Mouse (Mus musculus): ENCODE results near the gene Ccnyl1. TPM values are rescaled to one million over a fixed set of nuclear protein-coding genes. Genes with fewer than 3 reads are reported as not detected.

The Ccnyl1 gene
- polyA plus RNA-seq, 1 experiment from 2014 or later = 6.6 TPM

GRCm38 (mm10) chr1:64732637-64733200 is 42.5 kb downstream of the Ccnyl1 start:
- Histone ChIP-seq H3K4me3 (no peak overlapping the region), H3K4me1 (peaks cover 23% of the 10 kb centered on the region), H3K36me3 (no peaks in the 10 kb centered on the region), H3K9ac (no peak overlapping the region), H3K9me3 (no peaks in the 10 kb centered on the region), H3K27ac (no peak overlapping the region), H3K4me2 (replicated peaks) (0 out of 2 replicates have a peak overlapping the region, but pooled peaks have one; percentile 6), H3K27me3 (peaks cover 49% of the 10 kb centered on the region)
- no peak for ATAC-seq (ENCODE audit: insufficient number of reproducible peaks, insufficient read depth, low FRiP score, low TSS enrichment)
- 52% methylated on average over 7 of the region's 7 CpGs for WGBS

DNA sequence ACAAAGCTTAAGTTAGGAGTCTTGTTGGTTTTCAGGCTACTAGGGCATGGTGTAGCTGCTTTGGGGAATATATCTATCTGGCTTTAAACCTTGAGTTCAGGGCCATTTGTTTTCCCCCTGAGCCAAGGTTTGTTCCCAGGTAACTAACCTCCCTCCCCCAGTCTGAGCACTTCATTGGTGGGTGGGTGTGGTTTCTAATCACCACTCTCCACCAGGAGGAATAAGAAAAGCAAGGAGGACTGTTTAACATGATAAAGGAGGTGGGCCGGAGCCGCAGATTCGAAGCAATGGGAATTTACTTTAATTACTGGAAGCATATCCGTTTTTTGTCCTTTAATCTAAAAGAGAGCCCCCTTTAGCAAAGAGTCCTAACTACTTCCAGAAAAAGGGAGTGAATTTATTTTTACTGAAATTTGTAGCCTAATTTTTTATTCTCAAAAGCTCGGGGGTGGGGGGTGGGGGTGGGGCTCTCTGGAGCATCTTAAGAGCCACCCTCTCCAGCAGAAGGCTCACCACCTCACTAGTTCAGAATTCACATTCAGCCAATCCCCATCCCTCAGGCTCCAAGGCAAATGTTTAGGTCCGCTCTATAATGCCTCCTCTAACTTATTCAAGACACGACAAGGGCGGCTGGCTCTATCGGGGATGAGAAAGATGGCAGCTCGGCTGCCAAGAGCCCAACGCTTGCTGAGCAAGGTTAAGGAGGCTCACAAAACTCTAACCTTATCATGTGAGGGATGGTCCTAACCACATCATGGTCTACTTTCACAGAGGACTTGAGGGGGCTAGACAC is 43.4 kb downstream of the Ccnyl1 start:
- Histone ChIP-seq H3K9ac (no peak overlapping the region), H3K4me1 (peaks cover 28% of the 10 kb centered on the region), H3K36me3 (no peaks in the 10 kb centered on the region), H3K27ac (no peak overlapping the region), H3K4me3 (peak overlapping the region; percentile 13; the same call in 1 of the 2 replicates), H3K4me2 (replicated peaks) (peak overlapping the region; percentile 92; the same call in 1 of the 2 replicates), H3K9me3 (no peaks in the 10 kb centered on the region), H3K27me3 (peaks cover 49% of the 10 kb centered on the region)
- 27% methylated on average over 11 of the region's 11 CpGs for WGBS
- ATAC-seq (ENCODE audit: insufficient number of reproducible peaks, insufficient read depth, low FRiP score, low TSS enrichment) = no peak

GRCm38 (mm10) chr1:64734771-64735750 is 44.8 kb downstream of the Ccnyl1 start:
- H3K4me1 ChIP-seq = peaks cover 32% of the 10 kb centered on the region
- WGBS = 37% methylated on average over 58 of the region's 58 CpGs
- H3K4me2 ChIP-seq (replicated peaks) = peak overlapping the region; percentile 92
- no peaks in the 10 kb centered on the region for H3K36me3 ChIP-seq
- no peak for ATAC-seq (ENCODE audit: insufficient number of reproducible peaks, insufficient read depth, low FRiP score, low TSS enrichment)
- peaks cover 55% of the 10 kb centered on the region for H3K27me3 ChIP-seq
- H3K27ac ChIP-seq = no peak overlapping the region
- peak overlapping the region; percentile 66 for H3K4me3 ChIP-seq
- H3K9ac ChIP-seq = peak overlapping the region; percentile 65
- no peaks in the 10 kb centered on the region for H3K9me3 ChIP-seq

DNA sequence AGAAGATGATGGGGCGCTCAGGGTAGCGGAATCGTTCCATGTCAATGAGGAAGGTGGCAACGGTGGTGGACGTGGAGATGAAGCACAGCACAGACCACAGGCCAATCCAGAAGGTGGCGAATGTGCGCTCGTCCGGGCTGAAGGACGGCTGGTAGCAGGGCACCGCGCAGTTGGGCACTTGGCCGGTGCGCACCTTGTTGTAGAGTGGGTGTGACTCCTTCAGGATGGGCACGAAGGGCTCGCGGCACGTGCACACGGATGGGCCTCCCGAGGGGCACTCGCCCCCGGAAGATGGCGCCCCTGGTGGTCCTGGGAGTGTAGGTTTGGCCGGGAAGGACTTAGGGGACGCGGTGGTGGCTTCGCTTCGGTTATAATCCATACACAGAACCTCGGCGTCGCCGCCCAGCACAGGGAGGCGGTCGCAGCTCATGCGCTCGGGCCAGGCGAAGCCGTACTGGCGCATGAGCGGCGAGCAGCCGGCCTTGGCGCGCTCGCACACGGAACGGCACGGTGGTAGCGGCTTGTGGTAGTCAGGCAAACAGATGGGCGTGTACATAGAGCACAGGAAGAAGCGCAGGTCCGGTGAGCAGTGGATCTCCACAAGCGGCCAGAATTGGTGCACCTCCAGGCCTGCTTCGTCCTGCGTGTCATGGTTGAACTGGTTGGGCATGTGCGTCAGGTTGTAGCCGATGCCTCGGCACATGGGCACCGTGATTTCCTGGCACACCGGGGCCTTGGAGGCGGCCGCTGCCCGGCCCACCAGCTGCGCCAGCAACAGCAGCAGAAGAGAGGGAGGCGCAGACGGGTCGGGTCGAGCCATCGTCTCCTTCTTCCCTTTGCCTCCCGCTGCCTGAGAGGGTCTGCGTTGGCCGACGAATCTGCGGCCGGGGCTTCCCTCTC is 45.8 kb downstream of the Ccnyl1 start:
- peaks cover 32% of the 10 kb centered on the region for H3K4me1 ChIP-seq
- no peak for ATAC-seq (ENCODE audit: insufficient number of reproducible peaks, insufficient read depth, low FRiP score, low TSS enrichment)
- peak overlapping the region; percentile 92 for H3K4me2 ChIP-seq (replicated peaks)
- no peaks in the 10 kb centered on the region for H3K36me3 ChIP-seq
- H3K27me3 ChIP-seq = peaks cover 55% of the 10 kb centered on the region
- H3K9ac ChIP-seq = peak overlapping the region; percentile 65
- H3K27ac ChIP-seq = no peak overlapping the region
- H3K4me3 ChIP-seq = peak overlapping the region; percentile 66
- 9% methylated on average over 75 of the region's 75 CpGs for WGBS
- no peaks in the 10 kb centered on the region for H3K9me3 ChIP-seq

DNA sequence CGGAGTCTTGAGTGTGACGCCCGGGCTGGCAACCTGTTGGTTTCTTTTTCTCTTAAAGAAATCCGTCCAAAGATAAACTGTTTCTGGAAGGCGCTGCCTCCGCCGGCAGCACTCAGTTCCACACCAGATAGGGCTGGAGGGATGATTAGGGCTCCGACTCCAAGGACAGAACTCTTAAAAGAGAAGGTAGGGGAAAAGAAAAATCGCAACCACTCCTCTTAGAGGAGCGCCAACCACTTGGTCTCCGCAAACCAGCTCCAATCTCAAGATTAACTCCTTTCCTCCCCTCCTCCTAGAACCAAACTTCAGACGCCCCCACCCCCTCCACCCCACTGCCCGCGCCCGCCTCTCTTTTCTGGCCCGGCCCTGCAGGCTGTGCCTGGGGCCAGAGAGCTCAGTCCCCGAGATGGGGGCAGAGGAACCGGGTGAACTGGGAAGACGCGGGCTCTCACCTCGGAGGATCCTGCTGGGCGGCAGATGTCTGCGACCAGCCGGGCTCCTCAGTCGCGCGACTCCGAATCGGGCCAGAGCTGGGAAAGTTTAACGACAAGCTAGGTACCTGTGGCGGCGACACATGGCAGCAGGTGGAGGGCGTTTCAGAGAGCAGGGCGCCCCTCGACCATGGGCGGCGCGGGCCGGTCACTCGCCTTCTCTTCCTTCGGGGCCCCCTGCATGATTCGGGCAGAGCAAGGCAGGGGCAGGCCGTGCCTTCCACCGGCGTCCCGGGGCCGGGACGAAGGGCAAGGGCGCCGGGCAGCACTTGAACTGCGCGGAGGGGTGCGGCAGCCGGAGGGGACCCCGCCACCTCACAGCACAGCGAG is 46.6 kb downstream of the Ccnyl1 start:
- H3K9ac ChIP-seq = peak overlapping the region; percentile 65
- 0 out of 2 replicates have a peak overlapping the region, but pooled peaks have one; percentile 63 for H3K27ac ChIP-seq
- H3K4me2 ChIP-seq (replicated peaks) = peak overlapping the region; percentile 92
- H3K4me3 ChIP-seq = peak overlapping the region; percentile 66
- peaks cover 32% of the 10 kb centered on the region for H3K4me1 ChIP-seq
- H3K27me3 ChIP-seq = peaks cover 49% of the 10 kb centered on the region
- no peaks in the 10 kb centered on the region for H3K36me3 ChIP-seq
- no peak; the same call in 1 of the 2 replicates for ATAC-seq (ENCODE audit: insufficient number of reproducible peaks, insufficient read depth, low FRiP score, low TSS enrichment)
- no peaks in the 10 kb centered on the region for H3K9me3 ChIP-seq
- under 1% methylated on average over 56 of the region's 56 CpGs for WGBS

DNA sequence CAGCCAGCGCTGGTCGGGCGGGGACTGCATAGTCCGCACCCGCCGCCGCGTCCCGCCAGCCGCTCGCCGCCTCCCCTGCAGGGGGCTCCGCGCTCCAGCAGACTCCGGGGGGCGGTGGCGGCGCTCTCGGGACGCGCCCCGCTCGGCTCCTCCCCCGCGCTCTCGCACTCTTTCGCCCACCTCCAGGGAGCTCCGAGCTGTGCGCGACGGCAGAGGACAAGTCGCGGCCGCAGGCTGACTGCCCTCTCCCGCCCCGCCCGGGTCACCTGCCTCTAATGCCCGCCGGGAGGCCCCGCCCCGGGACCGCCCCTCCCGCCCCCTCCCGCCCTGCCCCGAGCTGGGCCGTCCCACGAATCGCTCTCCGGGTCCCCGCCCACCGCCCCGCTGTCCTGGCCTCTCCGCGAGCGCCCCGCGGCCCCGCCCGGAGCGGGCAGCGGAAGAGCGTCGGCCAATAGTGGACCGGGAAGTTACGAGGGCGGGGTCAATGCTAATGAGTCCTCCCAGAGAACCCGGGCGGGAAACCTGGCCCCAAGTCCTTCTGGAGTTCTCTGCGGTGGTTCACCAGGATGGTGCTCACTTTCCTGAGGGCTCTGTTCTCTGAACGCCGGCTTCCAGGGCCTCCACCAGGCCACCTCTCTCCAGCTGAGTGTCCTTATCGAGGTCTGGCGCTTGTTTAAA is 47.4 kb downstream of the Ccnyl1 start, which contains the start of gene Fzd5:
Fzd5 (minus strand) TSS at position 250 of the 678 bp plus-strand sequence.
- H3K27ac ChIP-seq = peak within 1 kb of the TSS; percentile 63; the same call in 1 of the 2 replicates
- under 1% methylated on average over 62 of the region's 73 CpGs for WGBS
- peaks cover 32% of the 10 kb centered on the region for H3K4me1 ChIP-seq
- ATAC-seq (ENCODE audit: insufficient number of reproducible peaks, insufficient read depth, low FRiP score, low TSS enrichment) = peak; percentile 92
- H3K4me2 ChIP-seq (replicated peaks) = peak within 1 kb of the TSS; percentile 92
- no peaks in the 10 kb centered on the region for H3K36me3 ChIP-seq
- no peaks in the 10 kb centered on the region for H3K9me3 ChIP-seq
- peaks cover 46% of the 10 kb centered on the region for H3K27me3 ChIP-seq
- peak within 1 kb of the TSS; percentile 65 for H3K9ac ChIP-seq
- peak within 1 kb of the TSS; percentile 66 for H3K4me3 ChIP-seq

DNA sequence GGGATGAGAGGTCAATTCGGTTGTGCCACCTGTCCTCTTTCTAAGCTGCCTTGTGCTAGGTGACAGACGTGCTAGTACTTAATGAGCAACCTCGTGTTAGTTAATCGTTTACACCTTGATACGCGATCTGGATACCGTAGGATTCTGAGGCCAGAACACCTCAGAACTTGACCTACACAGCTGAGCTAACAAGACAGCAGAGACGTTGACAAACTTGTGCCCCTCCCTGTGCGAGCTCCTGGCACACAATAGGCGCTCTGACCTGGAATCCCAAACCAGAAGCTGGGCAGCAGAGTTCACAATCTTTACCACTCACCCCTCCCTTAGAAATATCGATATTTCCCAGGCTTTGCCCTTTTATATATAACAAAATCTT is 47.9 kb downstream of the Ccnyl1 start:
- Histone ChIP-seq H3K4me3 (peak overlapping the region; percentile 66), H3K36me3 (no peaks in the 10 kb centered on the region), H3K4me1 (peaks cover 32% of the 10 kb centered on the region), H3K9ac (0 out of 2 replicates have a peak overlapping the region, but pooled peaks have one; percentile 24), H3K27ac (no peak overlapping the region), H3K27me3 (peaks cover 44% of the 10 kb centered on the region), H3K9me3 (no peaks in the 10 kb centered on the region), H3K4me2 (replicated peaks) (peak overlapping the region; percentile 92)
- under 1% methylated on average over 11 of the region's 11 CpGs for WGBS
- no peak for ATAC-seq (ENCODE audit: insufficient number of reproducible peaks, insufficient read depth, low FRiP score, low TSS enrichment)

DNA sequence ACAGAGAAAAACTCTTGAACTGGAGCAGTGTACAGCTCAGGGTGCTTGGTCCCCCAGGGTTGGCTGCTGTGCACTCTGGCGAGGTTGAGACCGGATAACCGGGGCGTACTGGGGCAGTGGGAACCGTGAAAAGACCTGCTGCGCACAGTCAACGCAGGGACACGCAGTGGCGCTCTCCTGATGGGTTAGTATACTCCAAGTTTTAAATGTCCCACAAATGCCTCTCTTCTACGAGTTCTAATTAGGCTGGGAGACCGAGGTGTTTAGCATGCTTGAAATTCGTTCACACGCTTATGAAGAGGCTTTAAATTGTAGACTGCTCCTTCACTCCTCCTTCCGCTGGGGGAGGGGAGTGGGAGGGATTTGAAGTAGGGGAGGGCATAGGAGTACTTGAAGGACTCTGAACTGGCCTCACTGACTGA is 48.4 kb downstream of the Ccnyl1 start:
- no peak for ATAC-seq (ENCODE audit: insufficient number of reproducible peaks, insufficient read depth, low FRiP score, low TSS enrichment)
- WGBS = under 1% methylated on average over 14 of the region's 14 CpGs
- H3K4me3 ChIP-seq = peak overlapping the region; percentile 66
- H3K4me2 ChIP-seq (replicated peaks) = peak overlapping the region; percentile 92
- no peak overlapping the region; the same call in 1 of the 2 replicates for H3K27ac ChIP-seq
- H3K9me3 ChIP-seq = no peaks in the 10 kb centered on the region
- H3K4me1 ChIP-seq = peaks cover 32% of the 10 kb centered on the region
- no peaks in the 10 kb centered on the region for H3K36me3 ChIP-seq
- peaks cover 39% of the 10 kb centered on the region for H3K27me3 ChIP-seq
- H3K9ac ChIP-seq = no peak overlapping the region

DNA sequence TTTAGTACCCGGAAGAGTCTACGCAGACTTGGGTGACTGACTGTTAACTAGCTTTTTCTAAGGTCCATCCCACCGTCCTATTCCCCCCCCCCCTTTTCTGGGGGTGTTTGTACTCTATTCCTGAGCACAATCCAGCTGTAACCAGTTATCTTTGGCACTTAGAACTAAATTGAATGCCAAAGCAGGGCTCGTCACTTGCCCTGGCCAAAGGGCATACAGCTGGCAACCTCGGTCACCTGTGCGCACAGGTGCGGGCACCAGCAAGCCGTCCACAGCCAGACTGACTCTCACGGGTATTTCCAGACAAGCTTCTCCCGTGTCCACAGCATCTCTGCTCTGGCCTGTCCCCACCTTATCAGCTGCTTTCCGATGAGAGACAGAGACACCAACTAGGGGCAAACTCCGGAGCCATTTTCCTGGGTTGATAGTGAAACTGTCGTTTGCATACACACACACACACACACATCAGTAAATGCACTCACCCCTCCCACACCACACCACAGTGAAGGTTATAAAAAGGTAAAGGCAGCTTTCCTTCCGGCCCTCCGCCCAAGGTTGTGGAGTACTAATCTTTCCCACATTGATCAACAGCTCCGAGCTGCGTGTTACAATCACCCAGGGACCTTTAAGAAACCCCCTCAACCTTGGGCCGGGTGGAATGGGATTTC is 52.6 kb downstream of the Ccnyl1 start:
- ATAC-seq (ENCODE audit: insufficient number of reproducible peaks, insufficient read depth, low FRiP score, low TSS enrichment) = no peak
- Histone ChIP-seq H3K27ac (no peak overlapping the region), H3K9me3 (no peaks in the 10 kb centered on the region), H3K4me2 (replicated peaks) (no peak overlapping the region), H3K36me3 (no peaks in the 10 kb centered on the region), H3K27me3 (peaks cover 6% of the 10 kb centered on the region; the same call in 1 of the 2 replicates), H3K4me1 (0 out of 2 replicates have a peak, but pooled peaks cover 8% of the 10 kb centered on the region), H3K4me3 (no peak overlapping the region), H3K9ac (no peak overlapping the region)
- WGBS = 81% methylated on average over 18 of the region's 18 CpGs
